Mouse (Mus musculus): ENCODE measurements around the gene Islr.

GRCm38 (mm10) chr9:58198801-58199371 is 5.2 kb downstream of the Islr start:
- TF ChIP-seq CTCF (IDR thresholded peaks at IDR 0.05; ENCODE audit: control insufficient read depth, insufficient read depth, insufficient replicate concordance, low read depth, low read length) (no peak), POLR2A (IDR thresholded peaks at IDR 0.05; ENCODE audit: control insufficient read depth, low read depth, low read length) (0 out of 2 replicates have a peak, but pooled peaks have one; percentile 13)
